Mouse (Mus musculus): ENCODE data around the gene Slc25a27. TPM values are rescaled to one million over a fixed set of nuclear protein-coding genes. Genes with fewer than 3 reads are reported as not detected.

Slc25a27 gene
- 10 to 100 TPM in 1 of 2 experiments, 1 to 10 TPM in 1; 9.8 to 13.5 TPM for total RNA-seq (2021)
- long read RNA-seq, experiment 1, partial matches to known transcripts, result 0 of 3 reads
- long read RNA-seq, experiment 1, other reads (novel, unspliced or antisense), result 0 of 3 reads
- long read RNA-seq, experiment 2, partial matches to known transcripts, result 0 of 5 reads
- long read RNA-seq, experiment 2, other reads (novel, unspliced or antisense), result 2 of 5 reads

DNA sequence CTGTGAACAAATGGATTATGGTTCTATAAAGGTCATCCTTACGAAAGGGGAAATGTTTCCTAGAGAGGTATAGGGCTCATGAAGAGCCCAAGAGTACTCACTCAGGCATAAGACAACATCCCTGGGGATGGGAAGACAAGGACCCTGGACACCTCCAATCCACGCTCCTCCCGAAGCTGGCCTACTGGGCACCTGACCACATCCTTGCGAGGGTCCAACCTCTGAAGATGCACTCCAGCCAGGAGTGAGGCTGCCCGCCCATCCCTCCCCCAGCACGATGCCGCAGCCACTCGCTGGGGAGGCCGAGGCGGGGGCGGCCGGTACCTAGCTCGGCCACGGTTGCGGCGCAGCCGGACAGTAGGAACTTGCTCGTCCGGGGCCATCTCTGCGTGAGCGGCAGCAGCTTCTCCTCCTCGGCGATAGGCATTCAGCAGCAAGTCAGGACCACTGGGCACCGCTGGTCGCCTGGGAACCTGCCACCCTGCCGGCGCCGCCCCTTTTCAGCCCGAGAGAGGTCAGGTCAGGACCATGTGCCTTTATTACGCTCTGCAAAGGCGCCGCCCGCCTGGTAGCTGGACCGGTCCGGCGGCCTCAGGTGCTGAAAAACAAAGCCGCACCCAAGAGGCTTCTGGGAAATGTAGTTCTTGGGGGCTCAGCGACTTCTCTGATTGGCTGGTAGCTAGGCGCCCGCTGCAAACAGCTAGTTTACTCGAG lies at the start of gene Slc25a27:
TSS of gene Slc25a27 (minus strand) at position 639 of the 714 bp plus-strand sequence.
- peak; percentile 49 to 68 for DNase-seq (ENCODE audit: low spot score in 2 of 2)

DNA sequence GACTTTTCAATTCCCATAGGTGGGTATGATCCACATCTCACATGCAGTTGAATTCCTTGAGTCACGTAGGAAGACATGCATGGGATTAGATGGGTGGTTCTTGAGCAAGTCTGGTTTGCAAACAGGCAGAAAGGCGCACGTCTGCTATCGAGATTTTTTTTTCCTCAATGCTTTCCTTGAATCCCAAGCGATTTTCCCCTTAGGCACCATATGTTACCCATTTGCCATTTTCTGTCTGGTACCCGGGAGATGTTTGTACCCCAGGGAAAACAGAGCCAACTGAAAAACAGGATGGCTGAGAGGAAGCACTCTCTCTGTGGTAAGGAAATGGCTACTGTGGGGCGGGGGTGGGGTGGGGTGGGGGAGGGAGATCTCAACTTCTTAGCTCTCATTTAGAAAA lies 49.6 kb upstream of the Slc25a27 start:
- DNase-seq (ENCODE audit: low spot score in 2 of 2), result no peak

GRCm38 (mm10) chr17:43714191-43714590 lies 47.2 kb upstream of the Slc25a27 start:
- no peak for DNase-seq (ENCODE audit: low spot score in 2 of 2)

DNA sequence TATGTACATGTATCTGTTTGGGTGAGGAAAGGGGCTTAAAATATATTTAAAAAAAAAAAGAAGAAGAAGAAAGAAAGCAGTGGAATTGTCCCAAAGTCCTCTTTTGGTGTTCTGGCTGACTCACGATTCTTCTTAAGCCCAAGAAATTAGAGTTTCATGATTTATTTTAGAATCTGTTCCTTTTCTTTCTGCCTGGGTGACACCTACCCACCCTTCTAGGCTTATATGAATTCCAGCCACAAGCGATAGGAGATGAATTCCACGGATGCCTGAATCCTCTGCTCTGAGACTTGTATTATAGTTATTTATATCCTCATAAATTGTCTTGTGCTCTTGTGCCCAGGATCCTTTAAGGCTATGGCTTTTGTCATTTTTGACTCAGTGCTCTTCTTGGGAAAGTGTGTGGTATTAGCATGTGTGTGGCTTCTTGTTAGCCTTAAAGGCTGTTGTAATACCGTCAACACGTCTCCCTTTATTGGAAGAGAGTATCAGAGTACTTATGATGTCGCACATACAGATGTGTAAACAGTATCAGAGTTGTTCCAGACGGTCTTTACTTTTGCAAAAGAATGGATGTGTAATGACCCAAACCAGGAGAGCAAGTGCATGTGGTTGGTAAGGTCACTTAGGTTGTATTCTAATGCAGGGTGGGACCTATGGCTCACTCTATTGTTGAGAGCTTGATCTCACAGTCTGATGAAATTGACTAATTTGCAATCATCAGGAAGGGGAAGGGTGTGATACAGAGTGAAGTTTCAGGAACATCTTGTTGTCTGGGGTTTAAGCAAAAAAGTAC lies 44.7 kb upstream of the Slc25a27 start:
- DNase-seq (ENCODE audit: low spot score in 2 of 2), result no peak

GRCm38 (mm10) chr17:43707254-43707653 lies 40.2 kb upstream of the Slc25a27 start:
- DNase-seq (ENCODE audit: low spot score in 2 of 2), result no peak

DNA sequence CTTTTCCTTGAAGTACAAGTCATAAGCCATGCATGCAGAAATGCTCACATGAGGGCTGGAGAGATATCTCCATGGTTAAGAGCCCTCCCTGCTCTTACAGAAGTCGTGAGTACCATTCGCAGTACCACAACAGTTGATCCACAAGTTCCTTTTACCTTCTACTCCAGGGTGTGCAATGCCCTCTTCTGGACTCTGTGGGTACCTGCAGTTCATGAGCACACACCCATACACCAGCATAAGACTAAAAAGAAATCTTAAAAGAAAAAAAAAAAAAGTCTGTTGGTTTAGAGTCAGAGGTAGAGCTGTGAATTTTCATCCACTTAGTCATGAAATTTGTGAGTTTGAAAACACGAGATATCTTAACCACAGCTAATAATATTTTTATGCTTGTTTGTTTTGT lies 39.7 kb upstream of the Slc25a27 start:
- no peak for DNase-seq (ENCODE audit: low spot score in 2 of 2)

DNA sequence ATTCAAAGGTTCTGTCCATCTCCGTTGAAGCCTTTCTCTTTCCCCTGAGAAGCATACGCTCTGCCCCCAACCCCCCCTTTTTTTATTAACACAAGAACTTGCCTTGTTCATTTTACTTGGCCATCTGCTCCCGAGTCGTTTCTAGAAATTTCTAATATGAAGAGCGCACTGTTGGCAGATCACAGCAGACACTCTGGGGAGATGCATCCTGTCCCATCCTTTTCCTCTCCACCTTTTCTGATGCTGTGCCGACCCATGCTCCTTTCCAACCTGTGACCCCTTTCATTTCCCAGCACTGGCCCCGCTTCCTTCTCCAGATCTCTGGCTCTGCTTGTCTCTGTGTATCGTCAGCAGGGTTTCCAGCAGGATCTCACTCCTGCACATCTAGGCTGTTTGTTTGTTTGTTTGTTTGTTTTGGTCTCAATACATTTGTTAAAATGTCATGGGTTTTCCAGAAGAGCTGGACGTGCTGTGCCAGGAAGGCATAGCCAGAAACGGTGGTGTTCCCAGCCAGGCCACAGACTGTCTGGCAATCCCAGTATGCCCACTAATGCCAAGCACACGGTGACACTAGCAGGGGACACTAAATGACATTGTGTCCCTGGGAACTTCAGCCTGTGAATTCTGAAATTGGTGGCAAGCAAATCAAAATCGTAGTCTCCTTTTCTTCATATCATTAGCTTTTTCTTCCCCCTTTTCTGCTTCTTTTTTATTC lies 37.4 kb upstream of the Slc25a27 start:
- DNase-seq (ENCODE audit: low spot score in 2 of 2), result no peak

GRCm38 (mm10) chr17:43701060-43701459 lies 34.0 kb upstream of the Slc25a27 start:
- peak in 1 of 2 experiments; percentile 26 for DNase-seq (ENCODE audit: low spot score in 2 of 2)

- peak; percentile 23 to 54 for DNase-seq (ENCODE audit: low spot score in 2 of 2)
Observed at GRCm38 (mm10) chr17:43698997-43699649, 32.1 kb upstream of the Slc25a27 start.

DNA sequence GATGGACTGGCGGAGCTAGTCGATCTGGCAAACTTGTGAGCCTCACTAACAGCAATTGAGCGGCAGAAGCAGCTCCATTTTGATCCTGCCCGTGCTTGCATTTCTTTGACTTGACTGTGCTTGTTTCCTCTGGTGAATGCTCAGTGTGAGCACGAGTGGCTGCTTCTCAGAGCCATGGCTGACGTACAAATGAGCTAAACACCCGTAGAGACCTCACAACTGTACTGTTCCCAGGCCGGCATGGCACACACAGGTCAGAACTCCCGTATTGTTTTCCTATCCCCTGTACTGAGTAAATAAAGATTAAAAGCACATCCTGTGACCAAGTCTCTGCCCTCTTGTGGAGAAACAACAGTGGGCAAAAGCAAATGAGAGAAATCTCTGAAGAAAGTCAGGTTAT lies 22.6 kb upstream of the Slc25a27 start:
- DNase-seq (ENCODE audit: low spot score in 2 of 2), result no peak

- DNase-seq (ENCODE audit: low spot score in 2 of 2), result no peak
Observed at GRCm38 (mm10) chr17:43684638-43685037, 17.6 kb upstream of the Slc25a27 start.

GRCm38 (mm10) chr17:43684086-43684485 lies 17.1 kb upstream of the Slc25a27 start:
- no peak for DNase-seq (ENCODE audit: low spot score in 2 of 2)

DNA sequence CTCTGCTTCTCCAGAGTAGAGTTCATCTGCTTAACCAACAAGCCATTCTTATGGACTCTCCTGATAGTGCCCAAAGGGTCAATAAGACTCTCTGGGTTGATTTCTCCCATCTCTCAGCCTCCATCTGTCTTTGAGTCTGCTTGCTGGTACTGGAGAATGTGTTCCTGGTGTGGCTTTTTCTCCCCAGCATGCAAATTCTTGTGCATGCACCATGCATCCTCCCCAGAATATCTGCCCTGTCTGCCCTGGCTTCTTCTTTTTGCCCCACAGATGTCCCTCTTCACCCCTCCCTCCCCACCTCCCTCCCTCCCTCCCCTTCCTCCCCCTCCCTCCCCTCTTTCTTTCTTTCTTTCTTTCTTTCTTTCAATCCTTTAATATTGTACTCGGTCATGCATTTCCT lies 10.3 kb upstream of the Slc25a27 start:
- no peak for DNase-seq (ENCODE audit: low spot score in 2 of 2)

- DNase-seq (ENCODE audit: low spot score in 2 of 2), result no peak
Observed at GRCm38 (mm10) chr17:43676241-43676640, 9.2 kb upstream of the Slc25a27 start.

DNA sequence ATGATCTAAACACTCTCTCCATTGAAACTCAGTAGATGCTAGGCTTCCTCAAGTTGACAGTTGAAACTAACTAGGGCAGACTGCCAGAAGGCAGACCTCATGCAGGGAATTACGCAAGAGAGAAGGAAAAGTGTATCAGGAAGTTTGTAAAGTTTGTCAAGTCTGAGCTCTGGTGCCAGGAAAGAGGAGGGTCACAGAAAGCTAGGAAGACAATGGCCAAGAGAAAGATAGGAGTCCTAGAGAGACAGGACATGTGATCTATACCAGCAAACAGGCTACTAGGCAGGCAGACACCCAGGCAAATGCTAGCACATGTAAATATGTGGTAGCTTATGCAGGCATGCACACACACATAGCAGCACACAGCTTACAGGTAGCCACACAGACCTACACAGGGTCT lies 8.2 kb upstream of the Slc25a27 start:
- no peak for DNase-seq (ENCODE audit: low spot score in 2 of 2)

- no peak for DNase-seq (ENCODE audit: low spot score in 2 of 2)
Observed at GRCm38 (mm10) chr17:43671907-43672306, 4.9 kb upstream of the Slc25a27 start.

DNA sequence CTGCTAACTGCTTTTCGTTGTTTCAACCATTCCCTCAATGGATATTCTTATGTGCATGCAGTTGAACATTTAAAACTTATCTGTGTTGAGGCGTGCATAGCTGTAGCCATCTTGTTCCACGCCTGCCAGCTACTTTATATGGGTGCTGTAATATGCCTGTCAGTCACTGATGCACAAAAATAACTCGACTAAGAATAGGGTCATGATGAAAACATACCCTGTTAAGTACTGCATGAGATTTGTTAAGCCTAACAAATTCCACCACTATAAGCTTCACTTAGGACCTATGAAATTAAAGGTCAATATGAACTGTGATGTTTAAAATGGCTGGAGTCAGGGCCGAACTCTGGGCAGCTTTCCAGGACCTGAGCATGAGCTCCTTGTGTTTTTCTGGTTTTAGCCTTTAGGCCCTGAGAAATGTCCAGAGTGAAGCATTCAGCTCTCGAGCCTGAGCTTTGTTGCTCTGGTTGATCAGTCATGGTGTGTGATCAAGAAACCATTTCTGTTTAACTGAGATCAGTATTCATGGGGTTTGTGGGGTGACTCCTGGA lies 2.2 kb upstream of the Slc25a27 start:
- no peak for DNase-seq (ENCODE audit: low spot score in 2 of 2)

- DNase-seq (ENCODE audit: low spot score in 2 of 2), result no peak
Observed at GRCm38 (mm10) chr17:43667290-43667843, 353 bp upstream of the Slc25a27 start, which contains the start of gene Cyp39a1. Gene Cyp39a1 (plus strand): TSS chr17:43667425.

GRCm38 (mm10) chr17:43651314-43652046 lies 15.5 kb downstream of the Slc25a27 start:
- no peak for DNase-seq (ENCODE audit: low spot score in 2 of 2)
